ENCODE assay signal across 8 mouse cellular contexts in the genomic region with DNA sequence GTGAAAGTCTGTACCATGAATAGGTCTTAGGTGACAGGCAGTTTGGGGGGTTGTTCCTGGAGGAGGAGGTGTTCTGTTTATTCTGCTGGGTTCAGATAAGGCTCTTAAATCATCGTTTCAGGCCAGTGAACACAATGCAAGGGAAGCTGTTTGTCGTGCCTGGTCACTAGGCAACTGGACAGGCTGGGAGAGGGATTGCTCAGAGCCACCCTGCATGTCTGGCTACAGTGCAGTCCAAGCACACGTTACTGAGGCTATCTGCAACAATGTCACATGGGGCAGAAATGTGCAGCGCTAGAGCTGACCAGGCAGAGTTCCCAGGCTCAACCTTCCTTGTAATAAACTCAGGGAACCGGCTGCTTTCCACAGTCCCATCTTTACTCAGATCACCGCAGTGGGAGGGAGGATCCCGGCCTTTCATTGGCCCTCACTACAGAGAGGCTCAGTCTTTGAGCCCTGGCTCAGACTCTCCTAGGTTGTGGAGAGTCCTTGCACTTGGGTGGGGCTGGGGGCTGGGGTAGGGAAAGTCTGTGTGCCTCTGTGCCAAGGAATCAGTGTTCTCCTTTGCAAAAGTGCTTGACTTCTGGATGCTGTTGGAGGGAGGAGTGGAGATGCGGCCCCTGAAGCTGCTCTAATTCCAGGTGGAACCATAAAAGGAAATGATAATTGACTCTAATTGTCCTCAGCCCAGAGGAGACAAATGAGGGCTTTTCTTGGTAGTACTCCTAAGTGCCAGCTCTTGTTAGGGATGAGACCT.
DNase-seq lines count a peak whose midpoint lies in the region; ATAC-seq lines count a peak whose summit lies in the region.

No protein-coding gene starts in this region.

- intact Hi-C loops in left cerebral cortex, postnatal 10 days (cut with DNase I) = no loop called here
- intact Hi-C loops in left cerebral cortex, postnatal 14 days (cut with DNase I) = no loop called here

- DNase-seq in urinary bladder, postnatal 14 days (ENCODE audit: low spot score) = peak; percentile 70
- no peak for DNase-seq in urinary bladder, postnatal 4 days (ENCODE audit: low spot score in 2 of 2)
- peak; percentile 71 for DNase-seq in heart, adult 8-10 months (ENCODE audit: low spot score)
- DNase-seq in kidney, adult 18-20 months = peak; percentile 38
- peak; percentile 31 for DNase-seq in lung, postnatal 14 days
- DNase-seq in left cerebral cortex, postnatal 10 days (ENCODE audit: extremely low spot score in 1 of 2, low spot score in 2 of 2) = no peak
- no peak for DNase-seq in left cerebral cortex, postnatal 14 days (ENCODE audit: low spot score in 2 of 2)

- ATAC-seq in monocyte, adult 5-6 weeks (replicated peaks; ENCODE audit: insufficient number of reproducible peaks, low FRiP score, low TSS enrichment, poor library complexity, severe bottlenecking) = no peak

Comparison
In these comparisons a context has a peak if more than half of its experiments do, and no peak if none do; other contexts are left out.
1. DNase-seq: peak in urinary bladder, postnatal 14 days (single experiment), heart, adult 8-10 months (single experiment), kidney, adult 18-20 months (single experiment) and lung, postnatal 14 days (single experiment); none in urinary bladder, postnatal 4 days (0 of 2), left cerebral cortex, postnatal 10 days (0 of 2) and left cerebral cortex, postnatal 14 days (0 of 2).